Mouse (Mus musculus) ES-Bruce4 (cell line): ENCODE data around the gene Kctd12b.
"Not testable (repeated sequence)": the region's sequence is repeated elsewhere in the genome, so short reads cannot be mapped to it uniquely, and the experiment has no call there.

Experiments used
- CTCF ChIP-seq: IDR thresholded peaks from one replicate; pipeline ENCODE4 v1.8.1; 2011; ENCODE audit warnings: low read depth, low read length
- EP300 ChIP-seq: IDR thresholded peaks from 2 replicates; pipeline ENCODE4 v1.6.1; 2011; ENCODE audit warnings: low read depth, low read length; ENCODE audit not compliant: insufficient read depth
- POLR2A ChIP-seq: IDR thresholded peaks from one replicate; pipeline ENCODE4 v1.8.1; 2011; ENCODE audit warnings: low read length; ENCODE audit not compliant: insufficient read depth

- TF ChIP-seq CTCF, POLR2A, EP300: not testable (repeated sequence)
Measured at GRCm38 (mm10) chrX:153668233-153668632, 28.0 kb downstream of the Kctd12b start.
